ENCODE assay signal across 23 mouse cellular contexts in the genomic region with DNA sequence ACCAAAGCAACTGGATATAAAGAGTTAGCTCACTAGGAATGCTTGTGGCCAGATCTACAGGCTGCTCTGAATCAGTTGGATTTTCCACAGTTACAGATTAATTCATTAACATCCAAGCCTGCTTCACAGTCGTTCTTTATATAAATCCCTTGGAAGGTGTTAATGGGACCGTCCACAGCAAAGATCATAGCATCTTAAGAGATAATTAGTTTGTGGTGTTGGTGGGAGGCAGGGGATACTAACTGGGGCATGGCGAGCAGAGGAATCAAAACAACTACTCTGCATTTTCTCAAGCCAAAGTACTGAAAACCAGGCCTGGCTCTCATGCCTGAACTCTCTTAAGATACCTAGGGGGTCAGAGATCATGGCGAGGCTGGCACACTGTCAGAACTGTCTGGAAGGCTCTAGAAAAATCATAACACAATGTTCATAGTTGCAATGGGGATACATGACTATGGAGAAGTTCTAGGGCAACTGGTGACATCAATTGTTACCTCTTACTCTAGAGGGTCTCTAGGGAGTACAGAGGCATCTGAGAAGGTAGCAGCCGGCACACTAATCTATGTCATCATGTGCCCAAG.
"Had no signal": no experiment of that assay in that cellular context is flagged by ENCODE, and none has a peak within 500 bp of the region (broad histone marks: within the 10 kb centered on the region; RNA-seq: fewer than 3 reads in every experiment).

No protein-coding gene starts in this region.

- H3K36me3 ChIP-seq: limb, embryonic 10.5 days; limb, embryonic 13.5 days; liver, embryonic 12.5 days; liver, embryonic 15.5 days; lung, embryonic 15.5 days; midbrain, embryonic 10.5 days; midbrain, embryonic 13.5 days; neural tube, embryonic 13.5 days; stomach, embryonic 15.5 days had no signal

- H3K27ac ChIP-seq: limb, embryonic 10.5 days; limb, embryonic 13.5 days; liver, embryonic 12.5 days; liver, embryonic 15.5 days; lung, embryonic 15.5 days; midbrain, embryonic 10.5 days; midbrain, embryonic 13.5 days; neural tube, embryonic 13.5 days; stomach, embryonic 15.5 days had no signal

- H3K27me3 ChIP-seq: limb, embryonic 13.5 days; liver, embryonic 12.5 days; liver, embryonic 15.5 days; lung, embryonic 15.5 days; megakaryocyte, embryonic 14.5 days; neural tube, embryonic 13.5 days; stomach, embryonic 15.5 days had no signal

- H3K4me1 ChIP-seq: limb, embryonic 10.5 days; limb, embryonic 13.5 days; liver, embryonic 12.5 days; liver, embryonic 15.5 days; lung, embryonic 15.5 days; megakaryocyte, embryonic 14.5 days; midbrain, embryonic 10.5 days; midbrain, embryonic 13.5 days; neural tube, embryonic 13.5 days; stomach, embryonic 15.5 days had no signal

- DNase-seq: layer of hippocampus, adult 9-11 months; liver; lung, adult 18-20 months; lung, postnatal 10 days; lung, postnatal 36 days; retina, postnatal 1 day; right cerebral cortex, postnatal 25 days; spleen, adult 18-20 months; thymus, adult 18-20 months; thymus, postnatal 36 days had no signal

- H3K4me2 ChIP-seq: limb, embryonic 13.5 days; liver, embryonic 12.5 days; liver, embryonic 15.5 days; lung, embryonic 15.5 days; midbrain, embryonic 13.5 days; neural tube, embryonic 13.5 days; stomach, embryonic 15.5 days had no signal

- H3K4me3 ChIP-seq: limb, embryonic 10.5 days; limb, embryonic 13.5 days; liver, embryonic 12.5 days; liver, embryonic 15.5 days; lung, embryonic 15.5 days; megakaryocyte, embryonic 14.5 days; midbrain, embryonic 10.5 days; midbrain, embryonic 13.5 days; myocyte; neural tube, embryonic 13.5 days; stomach, embryonic 15.5 days had no signal

- ATAC-seq: intestine, postnatal 0 days; liver, embryonic 12.5 days; midbrain, embryonic 13.5 days; midbrain, embryonic 16.5 days had no signal

- H3K9ac ChIP-seq: limb, embryonic 13.5 days; liver, embryonic 12.5 days; liver, embryonic 15.5 days; lung, embryonic 15.5 days; midbrain, embryonic 13.5 days; neural tube, embryonic 13.5 days; stomach, embryonic 15.5 days had no signal

- H3K9me3 ChIP-seq: limb, embryonic 10.5 days; limb, embryonic 13.5 days; liver, embryonic 12.5 days; liver, embryonic 15.5 days; lung, embryonic 15.5 days; midbrain, embryonic 10.5 days; midbrain, embryonic 13.5 days; neural tube, embryonic 13.5 days; stomach, embryonic 15.5 days had no signal
